Mouse (Mus musculus) kidney, adult 2 months (tissue): Measurements from ENCODE around the gene Lgals9. TPM values are rescaled to one million over a fixed set of nuclear protein-coding genes. Genes with fewer than 3 reads are reported as not detected.

Experiments used
- DNase-seq: peaks from one replicate; pipeline ENCODE4 v3.0.0; 2021
- H3K27ac ChIP-seq: fragments of 200-500 bp; 2 replicates; pipeline ENCODE4 v1.5.1; 2012; ENCODE audit warnings: low read depth, low read length, control low read depth, inconsistent platforms; ENCODE audit not compliant: insufficient read depth
- H3K27me3 ChIP-seq: fragments of 200-500 bp; replicated peaks from 2 replicates; pipeline ENCODE4 v1.6.1; 2012; ENCODE audit warnings: mild to moderate bottlenecking, moderate library complexity, low read length, inconsistent platforms; ENCODE audit not compliant: control insufficient read depth, insufficient read depth
- H3K36me3 ChIP-seq: fragments of 200-500 bp; 2 replicates; pipeline ENCODE4 v1.6.1; 2012; ENCODE audit warnings: mild to moderate bottlenecking, moderate library complexity, low read length, inconsistent platforms; ENCODE audit not compliant: control insufficient read depth, insufficient read depth
- H3K4me1 ChIP-seq: fragments of 200-500 bp; 2 replicates; pipeline ENCODE4 v1.6.1; 2011; ENCODE audit warnings: low read length; ENCODE audit not compliant: control insufficient read depth, insufficient read depth
- H3K4me3 ChIP-seq: fragments of 200-500 bp; 2 replicates; pipeline ENCODE4 v1.5.1; 2011; ENCODE audit warnings: mild to moderate bottlenecking, low read depth, low read length, control low read depth; ENCODE audit not compliant: insufficient read depth
- CTCF ChIP-seq: fragments of 200-500 bp; conservative IDR thresholded peaks from 2 replicates; pipeline ENCODE4 v1.5.1; 2011; ENCODE audit warnings: low read depth, mild to moderate bottlenecking, control low read depth, low read length, moderate library complexity, mixed read lengths; ENCODE audit not compliant: insufficient read depth, insufficient read length
- POLR2A ChIP-seq: fragments of 200-500 bp; IDR thresholded peaks from one replicate; pipeline ENCODE4 v1.6.1; 2011; ENCODE audit warnings: low read depth, low read length, control low read depth
- WGBS: fragments of 180-500 bp; shearing (Covaris S2); methylation state at CpG from one replicate; pipeline ENCODE4 v1.1.7; 2018; 5-methylcytosine and 5-hydroxymethylcytosine counted together
- polyA plus RNA-seq: library from polyadenylated mRNA; depleted of rRNA; stranded (reverse); fragments of >200 nt; gene quantifications from 2 replicates; pipeline ENCODE4 v1.2.3, GENCODE M21; 2012; rRNA removed

The Lgals9 gene
- 55.3 and 63.4 TPM in 2 replicates for polyA plus RNA-seq

DNA sequence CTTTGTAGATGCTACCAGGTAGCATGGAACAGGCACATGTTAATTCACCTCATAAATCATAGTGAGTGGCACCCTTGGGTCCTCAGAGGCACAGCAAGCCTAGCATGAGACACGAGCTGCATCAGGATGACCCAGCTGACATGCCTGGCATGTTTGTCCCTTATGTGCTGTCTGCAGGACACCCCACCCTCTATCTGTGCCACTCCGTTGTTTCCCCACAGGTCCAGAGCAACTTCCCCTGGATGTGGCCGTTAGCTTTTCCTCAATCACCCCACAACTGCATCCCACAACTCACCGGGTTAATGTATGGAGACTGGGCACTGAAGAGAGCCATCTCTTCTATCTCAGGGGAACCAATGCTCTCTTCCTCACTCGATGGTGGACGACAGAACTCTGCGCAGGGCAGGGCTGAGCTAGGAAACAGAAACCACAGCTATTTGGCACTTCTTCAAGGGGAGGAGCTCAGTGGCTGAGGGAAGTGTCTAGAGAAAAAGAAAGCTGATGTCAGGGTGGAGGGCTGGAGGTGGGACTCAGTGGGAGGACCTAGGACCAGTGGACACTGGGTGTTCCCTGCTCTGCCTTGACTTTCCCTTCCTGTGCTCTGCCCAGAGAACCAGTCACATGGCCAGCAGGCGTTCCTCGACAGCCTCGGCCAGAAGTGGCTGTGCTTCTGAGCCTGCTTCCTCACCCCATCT lies at the start of gene Lgals9:
Gene Lgals9, minus strand, starts transcription at position 464 of the 695 bp plus-strand sequence.
- Histone ChIP-seq H3K4me1 (no peaks in the 10 kb centered on the region), H3K27ac (peak within 1 kb of the TSS; percentile 73), H3K4me3 (peak within 1 kb of the TSS; percentile 73), H3K27me3 (no peaks in the 10 kb centered on the region), H3K36me3 (no peaks in the 10 kb centered on the region)
- 42% methylated on average over 10 of the region's 10 CpGs for WGBS
- TF ChIP-seq POLR2A (peak; percentile 27), CTCF (no peak)
- DNase-seq = peak; percentile 90

DNA sequence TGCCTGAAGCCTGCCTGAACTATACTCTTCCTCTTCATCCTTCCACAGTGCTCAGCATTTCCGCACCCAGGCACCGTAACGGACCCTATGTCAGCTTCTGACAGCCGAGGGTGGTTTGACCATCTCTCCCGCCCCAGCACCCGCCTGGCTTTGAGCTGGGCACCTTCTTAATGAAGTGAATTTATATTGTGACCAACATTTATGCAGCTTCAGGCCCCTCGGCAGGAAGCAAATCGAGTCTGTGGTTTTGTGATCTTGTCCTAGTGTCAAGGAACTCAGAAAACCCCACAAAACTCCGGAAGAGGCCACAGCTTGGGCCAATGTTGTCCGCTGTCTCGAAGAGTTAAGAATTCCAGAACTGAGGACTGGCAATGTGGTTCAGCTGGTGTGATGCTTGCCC lies 48.9 kb upstream of the Lgals9 start:
- Histone ChIP-seq H3K27me3 (no peaks in the 10 kb centered on the region), H3K4me1 (no peaks in the 10 kb centered on the region), H3K27ac (no peak overlapping the region), H3K4me3 (no peak overlapping the region), H3K36me3 (no peaks in the 10 kb centered on the region)
- 79% methylated on average over 11 of the region's 11 CpGs for WGBS
- no peak for DNase-seq
- TF ChIP-seq POLR2A (no peak), CTCF (no peak)

DNA sequence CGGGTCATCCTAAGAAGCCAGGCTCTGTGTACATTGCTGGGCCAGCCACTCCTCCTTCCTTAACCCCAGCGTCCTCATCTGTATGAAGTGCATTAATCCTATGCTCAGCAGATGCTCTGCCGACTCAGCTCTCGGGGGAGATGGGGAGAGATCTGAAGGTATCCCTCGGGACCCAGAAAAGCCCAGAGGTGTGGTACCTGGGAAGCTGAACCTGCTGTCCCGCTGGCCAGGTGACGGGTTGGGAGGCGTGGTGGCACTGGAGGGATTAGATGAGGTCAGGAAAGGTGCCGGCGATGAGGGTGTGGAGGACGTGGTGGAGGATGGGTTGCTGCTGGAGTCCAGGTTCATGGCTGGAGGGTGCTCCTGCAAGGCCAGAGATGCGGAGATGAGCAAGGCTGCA lies 48.3 kb upstream of the Lgals9 start:
- Histone ChIP-seq H3K27ac (no peak overlapping the region), H3K4me1 (no peaks in the 10 kb centered on the region), H3K36me3 (no peaks in the 10 kb centered on the region), H3K4me3 (no peak overlapping the region), H3K27me3 (no peaks in the 10 kb centered on the region)
- TF ChIP-seq POLR2A (no peak), CTCF (no peak)
- DNase-seq = no peak
- WGBS = 89% methylated on average over 12 of the region's 12 CpGs

DNA sequence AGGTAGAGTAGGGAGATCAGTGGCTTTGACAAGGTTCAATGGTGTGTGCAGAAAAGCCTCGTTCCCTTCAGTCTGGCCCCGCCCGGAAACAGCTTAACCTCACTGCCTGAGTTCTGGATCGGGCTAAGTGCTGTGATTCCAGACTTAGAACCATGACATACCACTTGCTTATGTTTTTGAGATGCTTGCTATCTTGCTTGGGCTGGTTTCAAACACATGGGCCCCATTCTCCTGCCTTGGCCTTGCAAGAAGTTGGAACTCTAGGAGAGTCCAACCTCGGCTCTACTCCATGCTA lies 46.7 kb upstream of the Lgals9 start:
- WGBS = 72% methylated on average over 5 of the region's 5 CpGs
- Histone ChIP-seq H3K27ac (no peak overlapping the region), H3K27me3 (no peaks in the 10 kb centered on the region), H3K4me3 (no peak overlapping the region), H3K36me3 (no peaks in the 10 kb centered on the region), H3K4me1 (no peaks in the 10 kb centered on the region)
- TF ChIP-seq POLR2A = no peak
- no peak for TF ChIP-seq CTCF
- no peak for DNase-seq

DNA sequence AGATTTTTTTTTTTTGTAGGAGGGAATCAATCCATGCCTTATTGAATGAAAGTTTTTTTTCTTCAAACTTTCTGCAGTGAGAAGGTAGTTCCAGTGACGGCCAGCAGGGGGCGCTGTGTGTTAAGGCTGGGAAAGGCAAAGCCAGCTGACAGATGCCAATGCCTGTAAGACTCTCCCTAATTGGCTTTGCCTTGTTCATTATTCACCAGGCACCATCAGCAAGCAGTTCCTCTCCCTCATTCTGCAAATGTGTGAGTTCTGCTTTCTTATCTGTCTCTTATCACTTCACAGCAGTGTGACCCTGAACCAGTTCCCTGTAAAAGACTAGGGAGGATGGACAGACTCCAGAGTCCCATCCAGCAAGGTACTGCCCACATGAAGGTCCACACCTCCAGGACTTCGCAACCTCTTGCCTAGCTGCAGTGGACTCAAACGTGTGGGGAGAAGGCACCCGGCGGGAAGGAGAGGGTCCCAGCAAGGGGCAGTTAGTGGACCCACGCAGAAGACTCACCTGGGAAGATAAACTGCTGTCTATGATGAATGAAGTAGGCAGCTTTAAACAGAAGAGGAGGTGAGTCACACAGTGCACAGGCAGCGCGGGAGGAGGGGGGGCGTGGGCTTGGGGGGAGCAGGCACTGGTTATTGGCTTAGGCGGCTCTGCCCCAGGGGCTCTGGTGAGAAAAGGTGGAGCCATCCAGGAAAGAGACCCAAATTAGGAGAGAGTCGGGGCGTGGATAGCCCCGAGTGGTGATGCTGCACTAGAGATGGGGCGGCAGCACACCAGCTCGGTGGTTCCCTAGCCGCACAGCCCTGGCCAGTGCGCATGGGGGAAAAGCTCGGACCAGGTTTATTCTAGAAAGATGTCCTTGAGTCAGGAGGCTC lies 46.1 kb upstream of the Lgals9 start:
- WGBS = 68% methylated on average over 19 of the region's 19 CpGs
- Histone ChIP-seq H3K4me3 (no peak overlapping the region), H3K36me3 (no peaks in the 10 kb centered on the region), H3K27me3 (no peaks in the 10 kb centered on the region), H3K4me1 (no peaks in the 10 kb centered on the region), H3K27ac (no peak overlapping the region)
- no peak for TF ChIP-seq POLR2A
- TF ChIP-seq CTCF = peak; percentile 96
- peak; percentile 81 for DNase-seq

DNA sequence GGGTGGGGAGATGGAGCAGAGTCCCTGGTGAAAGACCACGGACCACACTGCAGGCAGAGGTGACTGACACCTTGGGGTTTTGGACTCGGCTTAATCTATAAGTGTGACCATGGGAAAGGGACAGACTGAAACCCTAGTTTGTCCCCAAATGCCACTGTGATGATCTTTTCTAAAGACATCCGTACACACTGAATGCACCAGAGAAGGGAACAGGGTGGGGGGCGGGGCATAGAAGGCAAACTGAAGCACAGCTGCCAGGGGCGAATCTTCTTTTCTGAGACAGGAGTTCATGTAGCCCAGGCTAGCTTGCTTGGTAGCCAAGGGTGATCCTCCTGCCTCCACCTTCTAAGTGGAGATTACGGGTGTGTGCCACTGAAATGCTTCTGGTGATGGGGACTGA lies 39.0 kb upstream of the Lgals9 start:
- TF ChIP-seq CTCF (no peak), POLR2A (no peak)
- WGBS = 77% methylated on average over 6 of the region's 6 CpGs
- peak overlapping the region; percentile 54; the same call in 1 of the 2 replicates for H3K27ac ChIP-seq
- no peaks in the 10 kb centered on the region for H3K36me3 ChIP-seq
- no peak overlapping the region for H3K4me3 ChIP-seq
- H3K27me3 ChIP-seq = no peaks in the 10 kb centered on the region
- no peaks in the 10 kb centered on the region for H3K4me1 ChIP-seq
- DNase-seq = no peak

DNA sequence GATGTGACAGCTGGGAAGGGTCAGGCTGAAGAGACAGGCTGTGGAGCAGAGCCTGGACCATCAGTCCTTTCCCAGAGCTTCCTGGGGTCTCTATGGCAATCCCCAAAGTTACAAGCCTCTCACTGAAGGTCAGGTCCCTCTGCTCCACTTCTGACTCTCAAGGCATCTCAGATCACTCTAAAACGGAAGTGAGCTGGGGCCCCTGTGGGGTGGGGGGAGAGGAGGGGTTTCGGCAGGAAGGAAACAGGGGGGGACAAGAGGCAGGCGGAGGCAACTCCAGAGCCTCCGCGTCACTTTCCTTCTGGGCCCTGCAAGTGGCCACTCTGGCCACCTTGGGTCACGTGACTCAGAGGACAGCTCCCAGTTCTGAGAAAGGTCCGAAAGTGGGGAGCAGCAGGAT lies 38.6 kb upstream of the Lgals9 start:
- no peak overlapping the region for H3K4me3 ChIP-seq
- H3K4me1 ChIP-seq = no peaks in the 10 kb centered on the region
- peak; percentile 58 for DNase-seq
- H3K36me3 ChIP-seq = no peaks in the 10 kb centered on the region
- peak overlapping the region; percentile 57 for H3K27ac ChIP-seq
- WGBS = 30% methylated on average over 7 of the region's 7 CpGs
- TF ChIP-seq POLR2A (no peak), CTCF (no peak)
- no peaks in the 10 kb centered on the region for H3K27me3 ChIP-seq
